Mouse (Mus musculus) olfactory bulb, adult 2 months (tissue): Measurements from ENCODE around the gene Hsp90ab1.

Experiments used
- CTCF ChIP-seq: fragments of 200-500 bp; IDR thresholded peaks from 2 replicates; pipeline ENCODE4 v1.5.1; 2012; ENCODE audit warnings: low read depth, mild to moderate bottlenecking, low read length, moderate library complexity; ENCODE audit not compliant: insufficient read depth
- POLR2A ChIP-seq: fragments of 200-500 bp; IDR thresholded peaks from 2 replicates; pipeline ENCODE4 v1.6.1; 2012; ENCODE audit warnings: mild to moderate bottlenecking, low read depth, low read length, moderate library complexity; ENCODE audit not compliant: insufficient read depth

GRCm38 (mm10) chr17:45581567-45581983 lies 8.5 kb upstream of the Hsp90ab1 start:
- TF ChIP-seq CTCF (peak; percentile 32; the same call in 1 of the 2 replicates), POLR2A (no peak)
